Mouse (Mus musculus) adrenal gland, adult (tissue): ENCODE measurements around the gene Dennd5b.
"Not testable (repeated sequence)": the region's sequence is repeated elsewhere in the genome, so short reads cannot be mapped to it uniquely, and the experiment has no call there.

Experiments used
- DNase-seq, 2 experiments: peaks; one replicate each; pipeline ENCODE4 v3.0.0; 2022 to 2023; ENCODE audit warnings: low spot score in 1 of 2; ENCODE audit not compliant: inconsistent age in 2 of 2

The Dennd5b gene

DNA sequence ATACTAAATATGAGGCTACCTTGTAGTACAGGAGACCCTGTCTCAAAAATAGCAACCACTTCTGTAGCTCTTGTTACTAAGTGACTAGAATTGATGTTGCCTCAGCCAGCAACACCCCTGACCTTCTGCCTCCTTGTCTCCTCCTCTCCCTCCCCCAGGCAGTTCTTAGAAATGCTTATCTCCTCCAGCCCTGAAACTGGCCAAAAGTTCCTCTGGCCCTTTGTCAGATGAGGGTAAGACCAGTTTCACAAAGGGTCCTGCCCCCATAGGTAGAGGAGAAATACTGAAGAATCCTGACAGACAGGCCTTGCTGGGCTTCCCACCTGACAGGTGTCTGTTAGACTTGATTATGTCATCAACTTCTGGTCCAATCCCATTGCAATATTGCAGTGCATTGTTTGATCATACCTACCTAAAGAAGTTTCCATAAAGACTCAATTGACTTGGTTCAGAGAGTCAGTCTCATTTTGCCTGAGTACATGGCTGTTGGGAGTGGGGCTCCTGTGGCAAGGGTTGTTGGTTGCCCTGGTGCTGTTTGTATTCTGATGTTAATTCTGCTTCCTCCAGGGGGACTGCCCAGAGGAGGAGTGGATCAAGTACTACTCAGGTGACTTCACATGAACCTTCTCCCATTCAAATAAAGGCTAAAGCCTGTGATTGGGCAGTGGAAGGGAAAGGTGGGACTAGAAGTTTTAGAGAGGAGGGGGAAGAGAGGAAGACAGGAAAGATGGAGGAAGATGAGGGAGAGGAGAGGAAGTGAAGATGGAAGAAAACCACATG lies 145.6 kb downstream of the Dennd5b start:
- peak in 1 of 2 experiments; percentile 49 for DNase-seq

DNA sequence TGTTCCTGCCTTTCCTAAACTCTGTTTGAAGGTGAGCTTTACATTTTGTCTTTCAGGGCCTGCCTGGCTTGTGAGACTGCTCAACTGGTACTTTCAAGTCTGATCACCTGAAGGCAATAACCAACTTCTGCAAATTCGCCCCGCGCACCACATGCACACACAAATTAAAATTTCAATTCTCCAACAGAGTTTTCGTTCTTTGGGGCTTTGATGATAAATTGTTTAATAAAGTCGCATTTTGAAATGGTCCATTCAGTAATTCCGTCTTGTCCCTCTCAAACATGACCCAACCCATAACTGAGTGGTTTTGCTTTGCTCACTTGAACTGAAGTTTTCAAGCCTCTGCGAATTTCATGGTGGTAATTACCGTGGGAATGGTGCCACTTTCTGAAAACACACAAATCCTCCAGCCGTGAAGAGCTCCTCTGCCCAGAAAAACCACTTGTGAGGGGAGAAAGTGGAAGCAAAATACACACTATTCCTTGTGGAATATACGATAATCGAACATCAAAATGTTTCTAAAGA lies 154.5 kb downstream of the Dennd5b start:
- DNase-seq, result no peak

DNA sequence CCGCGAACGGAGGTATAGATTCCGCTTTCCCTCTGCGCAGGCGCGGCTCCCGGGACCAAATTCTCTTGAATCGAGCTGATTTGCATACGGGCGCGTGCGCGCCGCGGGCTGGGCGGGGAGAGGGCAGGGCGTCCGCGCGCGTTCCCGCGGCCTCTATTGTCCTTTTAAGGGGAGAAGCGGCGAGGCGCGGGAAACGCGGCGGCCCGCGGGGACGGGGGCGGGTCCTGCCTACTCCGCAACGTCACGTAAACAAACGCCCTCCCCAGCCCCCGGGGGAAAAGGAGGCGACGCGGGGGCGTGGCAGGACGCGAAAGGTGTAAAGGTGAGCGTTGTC lies 155.1 kb downstream of the Dennd5b start, which contains the start of gene Sinhcaf:
TSS of gene Sinhcaf (minus strand) at position 59 of the 334 bp plus-strand sequence.
- peak; percentile 98 to 99 for DNase-seq

DNA sequence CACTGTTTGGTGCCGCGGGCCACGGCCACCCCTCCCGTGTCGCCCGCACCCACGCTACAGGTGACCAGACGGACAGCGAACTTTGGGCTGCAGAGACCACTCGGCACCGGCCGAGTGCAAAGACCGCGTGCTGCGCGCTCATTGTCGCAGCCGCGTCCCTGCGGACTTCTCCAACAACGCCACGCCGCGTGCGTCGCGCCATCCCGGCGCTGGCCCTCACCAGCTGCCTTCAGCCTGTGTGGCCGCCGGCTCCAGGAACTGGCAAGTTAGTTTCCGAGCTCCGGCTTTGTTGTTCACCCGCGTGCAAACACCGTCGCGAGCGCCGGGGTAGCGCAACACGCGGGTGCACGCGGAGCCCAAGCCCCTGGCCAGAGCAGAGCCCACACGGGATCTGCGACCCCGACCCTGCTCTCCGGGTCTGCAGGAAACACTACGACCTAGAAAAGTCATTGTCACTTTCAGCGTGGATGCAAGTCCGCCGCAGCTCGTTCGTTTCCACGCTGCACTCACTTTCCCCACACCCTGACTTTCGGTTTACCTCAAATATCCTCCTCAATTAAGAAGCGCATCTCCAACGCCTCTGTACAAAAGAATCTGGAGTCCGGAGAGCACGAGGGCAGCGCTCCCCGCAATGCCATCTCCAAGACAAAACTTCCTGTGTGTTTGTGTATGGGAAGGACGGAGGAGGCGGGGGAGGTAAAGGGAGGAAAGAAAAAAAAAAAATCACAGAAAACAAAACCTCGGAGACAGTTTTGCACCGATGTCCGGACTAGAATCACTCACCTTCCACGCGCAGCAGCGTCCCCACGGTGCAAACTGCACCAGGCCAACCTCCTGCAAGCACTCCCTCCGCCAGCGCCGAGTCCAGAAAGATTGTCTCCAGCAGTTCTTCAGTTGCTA lies 155.7 kb downstream of the Dennd5b start:
- peak; percentile 62 to 85 for DNase-seq

DNA sequence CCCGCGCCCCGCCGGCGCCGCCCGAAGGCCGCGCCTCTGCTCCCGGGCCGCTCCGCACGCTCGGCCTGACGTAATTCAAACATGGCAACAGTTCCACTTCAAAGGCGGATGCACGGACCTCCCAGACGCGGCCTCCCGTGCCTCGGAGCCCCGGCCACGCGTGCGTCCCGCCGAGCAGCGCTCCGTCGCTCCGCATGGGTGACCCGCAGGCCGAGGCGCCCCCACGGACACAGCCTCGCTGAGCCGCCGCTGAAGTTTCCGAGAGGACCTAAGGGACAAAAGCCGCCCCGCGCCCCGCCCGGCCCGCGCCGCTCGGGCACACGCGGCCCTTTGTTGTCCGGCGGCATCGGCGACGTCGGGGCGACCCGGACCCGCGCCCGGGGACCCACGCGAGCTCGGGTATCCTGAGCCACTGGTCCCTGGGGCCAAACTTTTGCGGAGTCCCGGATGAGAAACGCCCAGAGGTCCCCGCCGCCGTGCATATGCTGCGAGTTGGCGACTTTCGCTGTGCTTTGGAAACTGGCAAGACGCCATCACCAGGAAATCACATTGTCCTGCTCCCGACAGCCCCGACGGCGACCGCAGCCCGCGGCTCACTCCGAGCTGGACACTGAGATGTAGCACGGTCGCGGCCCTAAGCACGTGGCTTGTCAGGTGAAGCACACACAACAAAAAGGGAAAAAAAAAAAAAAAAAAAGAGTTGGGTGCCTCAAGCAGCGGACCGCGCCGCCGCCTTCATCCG lies 156.5 kb downstream of the Dennd5b start:
- DNase-seq, result peak; percentile 81 to 94

DNA sequence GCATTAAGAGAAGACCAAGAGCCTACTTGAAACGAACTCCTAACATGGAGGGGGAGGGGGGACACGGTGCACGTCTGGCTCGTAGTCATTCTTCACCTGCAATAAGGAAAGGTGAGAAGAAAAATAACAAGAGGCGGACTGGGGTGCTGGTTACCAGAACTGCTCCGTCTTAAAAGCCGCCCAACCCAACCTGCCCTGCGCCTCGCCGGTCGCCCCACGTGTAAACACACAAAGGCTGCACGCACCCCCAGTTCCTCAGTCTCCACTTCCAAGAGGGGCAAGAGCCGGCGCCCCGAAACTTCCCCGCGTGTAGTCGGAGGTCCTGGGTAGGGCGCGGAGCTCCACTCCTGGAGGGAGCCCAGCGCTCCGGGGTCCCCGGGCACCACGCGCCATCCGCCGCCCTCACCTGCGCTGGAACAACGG lies 157.1 kb downstream of the Dennd5b start:
- DNase-seq, result no peak

DNA sequence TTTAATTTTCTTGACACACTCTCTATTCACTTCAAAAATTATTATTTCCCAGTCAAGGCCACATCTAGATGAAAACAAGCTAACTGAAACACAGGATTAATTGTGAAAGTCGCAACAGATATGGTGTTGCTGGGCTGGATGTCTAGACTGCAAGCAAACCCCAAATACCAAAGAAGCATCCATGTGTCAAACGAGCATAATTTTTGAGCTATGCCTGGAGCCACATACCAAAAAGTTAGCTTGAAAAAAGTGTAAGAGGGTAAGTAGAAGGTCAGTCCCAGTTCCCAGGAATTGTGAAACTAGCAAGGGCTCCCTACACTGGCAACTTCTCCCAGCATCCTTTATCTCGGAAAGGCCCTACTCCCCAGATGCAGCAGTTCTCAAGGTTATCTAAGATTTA lies 157.8 kb downstream of the Dennd5b start:
- DNase-seq, result peak; percentile 9 to 80

DNA sequence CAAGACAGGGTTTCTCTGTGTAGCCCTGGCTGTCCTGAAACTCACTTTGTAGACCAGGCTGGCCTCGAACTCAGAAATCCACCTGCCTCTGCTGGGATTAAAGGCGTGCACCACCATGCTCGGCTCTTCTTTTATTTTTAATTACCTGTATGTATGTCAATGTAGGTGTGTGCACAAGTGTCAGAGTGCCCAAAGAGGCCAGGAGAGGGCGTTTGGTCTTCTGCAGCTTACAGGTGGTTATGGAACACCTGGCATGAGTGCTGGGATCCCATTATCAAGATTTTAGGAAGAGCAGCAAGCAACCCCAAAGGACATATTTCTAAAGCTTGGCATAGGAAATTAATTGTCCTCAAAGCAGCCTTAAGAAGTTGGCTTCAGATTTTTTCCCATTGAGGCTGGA lies 159.1 kb downstream of the Dennd5b start:
- no peak for DNase-seq

DNA sequence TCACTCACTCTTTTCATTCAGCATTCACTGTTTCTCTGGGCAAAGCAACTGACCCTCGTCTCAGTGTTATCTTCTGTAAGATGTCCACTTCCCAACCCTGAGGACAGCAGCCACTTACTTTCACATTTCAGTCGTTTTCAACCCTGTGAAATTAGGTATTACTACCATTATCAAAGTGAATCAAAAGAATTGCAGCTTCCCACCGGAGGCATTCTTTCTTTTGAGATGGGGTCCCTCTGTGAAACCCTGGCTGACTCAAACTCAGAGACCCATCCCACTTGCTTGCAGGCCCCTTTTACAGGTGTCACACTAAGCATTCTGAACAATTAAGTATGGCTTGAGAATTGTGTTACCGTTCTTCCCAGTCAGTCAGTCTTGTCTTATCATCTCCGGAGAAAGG lies 159.6 kb downstream of the Dennd5b start:
- DNase-seq, result no peak

DNA sequence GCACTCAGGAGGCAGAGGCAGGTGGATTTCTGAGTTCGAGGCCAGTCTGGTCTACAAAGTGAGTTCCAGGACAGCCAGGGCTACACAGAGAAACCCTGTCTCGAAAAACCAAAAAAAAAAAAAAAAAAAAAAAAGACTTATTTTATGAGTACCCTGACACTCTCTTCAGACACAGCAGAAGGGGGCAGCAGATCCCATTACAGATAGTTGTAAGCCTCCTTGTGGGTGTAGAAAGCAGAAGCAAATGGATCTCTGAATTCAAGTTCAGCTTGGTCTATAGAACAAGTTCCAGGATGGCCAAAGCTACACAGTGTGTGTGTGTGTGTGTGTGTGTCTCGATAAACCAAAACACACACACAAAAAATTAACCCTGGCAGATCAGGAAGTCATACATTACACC lies 161.1 kb downstream of the Dennd5b start:
- not testable (repeated sequence) for DNase-seq
